Mouse (Mus musculus) adrenal gland, postnatal 10 days (tissue): Measurements from ENCODE around the gene Lhb. TPM values are rescaled to one million over a fixed set of nuclear protein-coding genes. Genes with fewer than 3 reads are reported as not detected.
A peak's percentile ranks its signal among the peaks of the same experiment; 100 is the strongest.

Source experiments
- DNase-seq: peaks from one replicate; pipeline ENCODE4 v3.0.0; 2021; ENCODE audit warnings: mixed read lengths
- total RNA-seq, 2 experiments: library from RNA; stranded (reverse); gene quantifications; 2 replicates each; pipeline ENCODE4 v1.2.3; 2021

Gene Lhb
- total RNA-seq, 2 experiments from 2014 or later: not detected

GRCm38 (mm10) chr7:45413864-45414739, 6.5 kb upstream of the Lhb start:
- no peak for DNase-seq

- DNase-seq: no peak
These were observed 5.8 kb upstream of the Lhb start for GRCm38 (mm10) chr7:45414740-45415224.

- no peak for DNase-seq
These were observed 5.0 kb upstream of the Lhb start for GRCm38 (mm10) chr7:45415636-45416035.

GRCm38 (mm10) chr7:45417962-45418492, 2.6 kb upstream of the Lhb start:
- DNase-seq: no peak

GRCm38 (mm10) chr7:45419859-45420614, 583 bp upstream of the Lhb start:
- DNase-seq: no peak

- DNase-seq: no peak
These were observed 574 bp downstream of the Lhb start for GRCm38 (mm10) chr7:45421194-45421593.

- no peak for DNase-seq
These were observed 5.9 kb downstream of the Lhb start for GRCm38 (mm10) chr7:45426556-45426955.

- no peak for DNase-seq
These were observed 13.2 kb downstream of the Lhb start for GRCm38 (mm10) chr7:45433835-45434202.

- peak; percentile 100 for DNase-seq
These were observed 13.8 kb downstream of the Lhb start, which contains the start of gene Gys1 for GRCm38 (mm10) chr7:45434203-45435015. Gys1 (plus strand) TSS chr7:45434844.

- no peak for DNase-seq
These were observed 14.4 kb downstream of the Lhb start for GRCm38 (mm10) chr7:45435038-45435437.

GRCm38 (mm10) chr7:45436444-45436843, 15.8 kb downstream of the Lhb start:
- no peak for DNase-seq

GRCm38 (mm10) chr7:45437046-45437445, 16.4 kb downstream of the Lhb start:
- DNase-seq: no peak

- DNase-seq: no peak
These were observed 17.1 kb downstream of the Lhb start, which contains the start of gene Ruvbl2 for GRCm38 (mm10) chr7:45437521-45438276. Ruvbl2 (minus strand) TSS chr7:45438096.

- DNase-seq: no peak
These were observed 23.2 kb downstream of the Lhb start for GRCm38 (mm10) chr7:45443526-45444420.

- no peak for DNase-seq
These were observed 26.0 kb downstream of the Lhb start for GRCm38 (mm10) chr7:45446589-45446988.

- peak; percentile 66 for DNase-seq
These were observed 26.8 kb downstream of the Lhb start for GRCm38 (mm10) chr7:45447325-45447990.

GRCm38 (mm10) chr7:45449974-45450373, 29.4 kb downstream of the Lhb start:
- no peak for DNase-seq

GRCm38 (mm10) chr7:45451344-45451982, 30.8 kb downstream of the Lhb start:
- peak; percentile 87 for DNase-seq

GRCm38 (mm10) chr7:45454971-45455370, 34.4 kb downstream of the Lhb start:
- DNase-seq: no peak
